In the genomic region with DNA sequence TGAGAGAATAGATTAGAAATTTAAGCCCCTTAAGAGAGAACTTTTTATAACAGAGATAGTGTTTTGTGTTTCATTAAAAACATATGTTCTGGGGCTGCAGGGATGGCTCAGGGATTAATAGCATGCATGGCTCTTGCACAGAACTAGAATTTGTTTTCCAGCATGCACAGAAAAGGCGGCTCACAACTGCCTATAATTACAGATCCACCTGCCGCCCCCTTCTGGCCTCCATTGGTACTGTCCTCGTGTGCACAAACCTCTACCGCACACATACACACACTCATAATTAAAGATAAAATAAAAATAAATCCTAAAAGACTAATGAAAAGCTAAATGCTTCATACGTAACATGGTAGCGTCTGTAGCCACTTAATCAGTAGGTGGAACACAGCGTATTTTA, we compare ENCODE assay signal across 13 mouse cellular contexts. TPM values are rescaled to one million over a fixed set of nuclear protein-coding genes. Genes with fewer than 3 reads are reported as not detected.
DNase-seq lines count a peak whose midpoint lies in the region; ATAC-seq and TF ChIP-seq lines count a peak whose summit lies in the region.
"Had no signal": no experiment of that assay in that cellular context is flagged by ENCODE, and none has a peak within 500 bp of the region (broad histone marks: within the 10 kb centered on the region; RNA-seq: fewer than 3 reads in every experiment).

No protein-coding gene starts in this region.

- TF ChIP-seq POLR2A in kidney, adult 2 months (IDR thresholded peaks at IDR 0.05; ENCODE audit: low read depth, low read length), result no peak

- H3K36me3 ChIP-seq in kidney, adult 2 months (ENCODE audit: control insufficient read depth, insufficient read depth, low read length), result no peaks in the 10 kb centered on the region
- peaks cover 5% of the 10 kb centered on the region; the same call in 1 of the 2 replicates for H3K36me3 ChIP-seq in stomach, postnatal 0 days (ENCODE audit: control insufficient read depth, insufficient read depth, low read length)
- H3K36me3 ChIP-seq: forebrain, embryonic 12.5 days; limb, embryonic 13.5 days had no signal

- peak; percentile 40; the same call in 1 of the 2 replicates for TF ChIP-seq CTCF in kidney, adult 2 months (conservative IDR thresholded peaks at IDR 0.05; ENCODE audit: insufficient read depth, insufficient read length, low read depth, low read length)
- TF ChIP-seq CTCF in stomach, postnatal 0 days (IDR thresholded peaks at IDR 0.05; ENCODE audit: low read depth), result peak; percentile 51

- no peak overlapping the region for H3K9ac ChIP-seq in stomach, postnatal 0 days (ENCODE audit: low read length)
- H3K9ac ChIP-seq: forebrain, embryonic 12.5 days; limb, embryonic 13.5 days had no signal

- H3K4me3 ChIP-seq in kidney, adult 2 months (ENCODE audit: insufficient read depth, low read depth, low read length), result no peak overlapping the region
- H3K4me3 ChIP-seq in stomach, postnatal 0 days (ENCODE audit: low read depth, low read length), result no peak overlapping the region
- H3K4me3 ChIP-seq: forebrain, embryonic 12.5 days; limb, embryonic 13.5 days had no signal

- DNase-seq in kidney, adult 2 months, result no peak
- no peak for DNase-seq in kidney, adult 8-10 months
- DNase-seq in thymus, postnatal 14 days, result peak; percentile 14
- no peak for DNase-seq in thymus, postnatal 25 days
- DNase-seq in ZHBTc4 (ENCODE audit: low read depth, low spot score), result peak; percentile 56
- DNase-seq in stomach, postnatal 0 days (ENCODE audit: low spot score), result no peak
- no peak for DNase-seq in right cerebral cortex, postnatal 4 days
- DNase-seq: embryo, embryonic 11 days; gastrocnemius, postnatal 25 days; heart, postnatal 10 days; kidney, adult 18-20 months had no signal

- no peak overlapping the region for H3K27ac ChIP-seq in kidney, adult 2 months (ENCODE audit: insufficient read depth, low read depth, low read length)
- no peak overlapping the region for H3K27ac ChIP-seq in stomach, postnatal 0 days (replicated peaks)
- H3K27ac ChIP-seq: forebrain, embryonic 12.5 days; limb, embryonic 13.5 days had no signal

- no peak for ATAC-seq in stomach, postnatal 0 days (ENCODE audit: low FRiP score, low TSS enrichment)

- WGBS in kidney, adult 2 months, result 96% methylated on average over 7 of the region's 7 CpGs
- WGBS in stomach, postnatal 0 days, result 95% methylated on average over 7 of the region's 7 CpGs

- no peaks in the 10 kb centered on the region for H3K27me3 ChIP-seq in kidney, adult 2 months (replicated peaks; ENCODE audit: control insufficient read depth, insufficient read depth, low read length)
- no peaks in the 10 kb centered on the region for H3K27me3 ChIP-seq in stomach, postnatal 0 days (ENCODE audit: control insufficient read depth, insufficient read depth, low read length)
- H3K27me3 ChIP-seq: forebrain, embryonic 12.5 days; limb, embryonic 13.5 days had no signal

- no peak for TF ChIP-seq EP300 in stomach, postnatal 0 days (optimal IDR thresholded peaks at IDR 0.05)

- H3K4me1 ChIP-seq in kidney, adult 2 months (ENCODE audit: control insufficient read depth, insufficient read depth, low read length), result 0 out of 2 replicates have a peak, but pooled peaks cover 2% of the 10 kb centered on the region
- no peaks in the 10 kb centered on the region for H3K4me1 ChIP-seq in stomach, postnatal 0 days (replicated peaks; ENCODE audit: control insufficient read depth, insufficient read depth)
- H3K4me1 ChIP-seq: forebrain, embryonic 12.5 days; limb, embryonic 13.5 days had no signal

- no peaks in the 10 kb centered on the region for H3K9me3 ChIP-seq in stomach, postnatal 0 days (ENCODE audit: control insufficient read depth, low read length)
- H3K9me3 ChIP-seq: forebrain, embryonic 12.5 days; limb, embryonic 13.5 days had no signal

- no peak overlapping the region for H3K4me2 ChIP-seq in stomach, postnatal 0 days (replicated peaks; ENCODE audit: low read depth)
- H3K4me2 ChIP-seq: forebrain, embryonic 12.5 days; limb, embryonic 13.5 days had no signal

RNA-seq across cellular contexts. Expression of a gene that starts 30.5 kb away (rescaled TPM):
- 1.3 and 1.4 TPM in 2 replicates for polyA plus RNA-seq in kidney, adult 2 months (2012; rRNA removed)
- polyA plus RNA-seq in stomach, postnatal 0 days (2015; fragmentation: Nextera tagmentation; extraction: Ambion mirVana), result 6.1 and 6.8 TPM in 2 replicates

Comparison
In these comparisons a context has a peak if more than half of its experiments do, and no peak if none do; other contexts are left out.
1. DNase-seq: peak in thymus, postnatal 14 days (single experiment) and ZHBTc4 (single experiment); none in kidney, adult 2 months (single experiment), kidney, adult 8-10 months (0 of 2), thymus, postnatal 25 days (single experiment), stomach, postnatal 0 days (single experiment) and right cerebral cortex, postnatal 4 days (single experiment).